Mouse (Mus musculus): ENCODE measurements around the gene Mrtfa. TPM values are rescaled to one million over a fixed set of nuclear protein-coding genes. Genes with fewer than 3 reads are reported as not detected.

Gene Mrtfa
- total and polyA plus RNA-seq, 3 experiments: 27.3 to 39.6 (median 30.0) TPM

- no peak for DNase-seq
These were observed 34.7 kb downstream of the Mrtfa start for GRCm38 (mm10) chr15:81155845-81156244.

- DNase-seq: no peak
These were observed 35.5 kb downstream of the Mrtfa start for GRCm38 (mm10) chr15:81154846-81155624.

GRCm38 (mm10) chr15:81141956-81142576 lies 48.5 kb downstream of the Mrtfa start:
- peak; percentile 16 for DNase-seq

- no peak for DNase-seq
These were observed 50.6 kb downstream of the Mrtfa start for GRCm38 (mm10) chr15:81140004-81140403.

- DNase-seq: peak; percentile 49
These were observed 53.3 kb downstream of the Mrtfa start for GRCm38 (mm10) chr15:81137298-81137697.

GRCm38 (mm10) chr15:81133781-81134180 lies 56.8 kb downstream of the Mrtfa start:
- DNase-seq: no peak

GRCm38 (mm10) chr15:81131152-81131551 lies 59.4 kb downstream of the Mrtfa start:
- no peak for DNase-seq

- DNase-seq: no peak
These were observed 60.6 kb downstream of the Mrtfa start for GRCm38 (mm10) chr15:81129970-81130369.

- DNase-seq: no peak
These were observed 62.3 kb downstream of the Mrtfa start for GRCm38 (mm10) chr15:81128155-81128838.

- DNase-seq: no peak
These were observed 66.3 kb downstream of the Mrtfa start for GRCm38 (mm10) chr15:81124282-81124681.

GRCm38 (mm10) chr15:81123122-81123521 lies 67.4 kb downstream of the Mrtfa start:
- no peak for DNase-seq

- DNase-seq: no peak
These were observed 68.0 kb downstream of the Mrtfa start for GRCm38 (mm10) chr15:81122535-81122934.

- DNase-seq: peak; percentile 38
These were observed 68.5 kb downstream of the Mrtfa start for GRCm38 (mm10) chr15:81122078-81122477.

- DNase-seq: peak; percentile 61
These were observed 69.6 kb downstream of the Mrtfa start for GRCm38 (mm10) chr15:81120946-81121345.

- no peak for DNase-seq
These were observed 70.4 kb downstream of the Mrtfa start for GRCm38 (mm10) chr15:81120140-81120539.

GRCm38 (mm10) chr15:81118226-81118625 lies 72.3 kb downstream of the Mrtfa start:
- no peak for DNase-seq

GRCm38 (mm10) chr15:81112589-81112988 lies 78.0 kb downstream of the Mrtfa start:
- DNase-seq: peak; percentile 10

GRCm38 (mm10) chr15:81110315-81110714 lies 80.2 kb downstream of the Mrtfa start:
- no peak for DNase-seq

GRCm38 (mm10) chr15:81105962-81106361 lies 84.6 kb downstream of the Mrtfa start:
- DNase-seq: peak; percentile 81

- DNase-seq: peak; percentile 16
These were observed 85.8 kb downstream of the Mrtfa start for GRCm38 (mm10) chr15:81104585-81105259.

- no peak for DNase-seq
These were observed 87.1 kb downstream of the Mrtfa start for GRCm38 (mm10) chr15:81103500-81103899.

GRCm38 (mm10) chr15:81102274-81102879 lies 88.2 kb downstream of the Mrtfa start:
- DNase-seq: no peak
